Mouse (Mus musculus) midbrain, embryonic 13.5 days (tissue): Measurements from ENCODE around the gene Bcat2. TPM values are rescaled to one million over a fixed set of nuclear protein-coding genes. Genes with fewer than 3 reads are reported as not detected.

ENCODE experiments used
- ATAC-seq: fragments of 200-750 bp; cut with Nextera tagmentation; 2 replicates; pipeline ENCODE4 v1.8.0; 2017; ENCODE audit warnings: mild to moderate bottlenecking, moderate TSS enrichment, moderate library complexity
- H3K27ac ChIP-seq: fragments of 300-500 bp; sonication (generic); 2 replicates; pipeline ENCODE4 v1.5.1; 2015; ENCODE audit warnings: inconsistent platforms, mild to moderate bottlenecking, moderate library complexity
- H3K27me3 ChIP-seq: fragments of 300-500 bp; sonication (generic); 2 replicates; pipeline ENCODE4 v1.6.1; 2015; ENCODE audit warnings: mild to moderate bottlenecking, inconsistent platforms
- H3K36me3 ChIP-seq: fragments of 300-500 bp; sonication (generic); 2 replicates; pipeline ENCODE4 v1.6.1; 2015; ENCODE audit warnings: mild to moderate bottlenecking, inconsistent platforms
- H3K4me1 ChIP-seq: fragments of 300-500 bp; sonication (generic); replicated peaks from 2 replicates; pipeline ENCODE4 v1.6.1; 2015; ENCODE audit warnings: inconsistent platforms
- H3K4me2 ChIP-seq: fragments of 300-500 bp; sonication (generic); replicated peaks from 2 replicates; pipeline ENCODE4 v1.6.1; 2015; ENCODE audit warnings: moderate library complexity, mild to moderate bottlenecking, inconsistent platforms
- H3K4me3 ChIP-seq: fragments of 300-500 bp; sonication (generic); replicated peaks from 2 replicates; pipeline ENCODE4 v1.5.1; 2015; ENCODE audit warnings: mild to moderate bottlenecking, inconsistent platforms
- H3K9ac ChIP-seq: fragments of 300-500 bp; sonication (generic); replicated peaks from 2 replicates; pipeline ENCODE4 v1.6.1; 2015; ENCODE audit warnings: mild to moderate bottlenecking, inconsistent platforms
- H3K9me3 ChIP-seq: fragments of 300-500 bp; sonication (generic); 2 replicates; pipeline ENCODE4 v1.6.1; 2016; ENCODE audit warnings: mild to moderate bottlenecking, inconsistent platforms
- WGBS: fragments of 180-500 bp; shearing (Covaris S2); methylation state at CpG from one replicate; pipeline ENCODE4 v1.1.7; 2015; 5-methylcytosine and 5-hydroxymethylcytosine counted together
- polyA plus RNA-seq: library from polyadenylated mRNA; unstranded; fragments of >200 nt; fragmentation: Nextera tagmentation; extraction: Ambion mirVana; gene quantifications from 2 replicates; pipeline ENCODE4 v1.2.1, GENCODE M21; 2015

Gene Bcat2
- polyA plus RNA-seq, 1 experiment from 2014 or later, result 20.7 TPM

GRCm38 (mm10) chr7:45595176-45595575, 25.2 kb downstream of the Bcat2 start:
- H3K4me3 ChIP-seq, result no peak overlapping the region
- H3K27ac ChIP-seq, result no peak overlapping the region
- 88% methylated on average over 4 of the region's 4 CpGs for WGBS
- H3K4me1 ChIP-seq, result no peaks in the 10 kb centered on the region
- no peak for ATAC-seq
- 0 out of 2 replicates have a peak, but pooled peaks cover 4% of the 10 kb centered on the region for H3K27me3 ChIP-seq
- no peaks in the 10 kb centered on the region for H3K9me3 ChIP-seq
- no peaks in the 10 kb centered on the region for H3K36me3 ChIP-seq
- H3K4me2 ChIP-seq, result no peak overlapping the region
- no peak overlapping the region for H3K9ac ChIP-seq

DNA sequence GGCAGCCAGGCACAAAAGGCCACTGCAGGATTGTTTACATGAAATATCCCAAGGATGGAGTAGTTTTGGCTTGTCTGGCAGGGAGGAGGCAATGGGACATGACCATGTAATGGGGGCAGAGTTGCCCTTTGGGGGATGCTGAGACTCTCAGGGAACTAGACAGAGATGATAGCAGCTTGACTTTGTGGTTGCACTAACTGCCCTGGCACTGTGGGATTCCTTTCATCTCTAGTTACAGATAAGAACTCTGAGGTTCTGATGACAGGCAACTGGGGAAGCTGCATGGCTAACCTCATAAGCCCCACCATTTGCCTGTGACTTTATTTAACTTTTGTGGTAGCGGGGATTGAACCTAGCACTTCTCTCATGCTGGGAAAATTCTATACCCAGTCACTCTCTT, 26.2 kb downstream of the Bcat2 start:
- 84% methylated on average over 1 of the region's 1 CpGs for WGBS
- Histone ChIP-seq H3K27me3 (0 out of 2 replicates have a peak, but pooled peaks cover 4% of the 10 kb centered on the region), H3K9me3 (no peaks in the 10 kb centered on the region), H3K9ac (no peak overlapping the region), H3K4me2 (no peak overlapping the region), H3K36me3 (no peaks in the 10 kb centered on the region), H3K4me3 (no peak overlapping the region), H3K27ac (no peak overlapping the region), H3K4me1 (no peaks in the 10 kb centered on the region)
- ATAC-seq, result no peak

DNA sequence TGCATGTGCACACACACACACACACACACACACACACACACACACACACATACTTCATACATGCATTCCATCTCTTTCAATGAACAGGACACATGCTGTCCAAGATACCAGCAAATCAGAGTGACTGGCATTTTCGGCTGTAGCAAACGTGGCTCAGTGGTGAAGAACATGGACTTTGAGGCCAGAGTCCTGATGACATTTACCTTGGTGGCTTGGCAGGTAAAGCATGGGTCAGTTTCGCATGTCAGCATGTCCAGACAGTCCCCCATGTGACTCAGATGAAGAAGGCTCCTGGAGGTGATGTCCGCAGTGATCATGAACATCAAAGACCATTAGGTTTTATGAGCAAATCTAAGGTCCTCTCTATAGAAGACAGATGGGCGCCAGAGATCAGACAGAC, 27.1 kb downstream of the Bcat2 start:
- H3K9me3 ChIP-seq, result no peaks in the 10 kb centered on the region
- no peak overlapping the region for H3K27ac ChIP-seq
- 91% methylated on average over 5 of the region's 5 CpGs for WGBS
- no peak overlapping the region for H3K4me2 ChIP-seq
- H3K36me3 ChIP-seq, result no peaks in the 10 kb centered on the region
- no peak overlapping the region for H3K4me3 ChIP-seq
- ATAC-seq, result no peak
- 0 out of 2 replicates have a peak, but pooled peaks cover 4% of the 10 kb centered on the region for H3K27me3 ChIP-seq
- no peaks in the 10 kb centered on the region for H3K4me1 ChIP-seq
- no peak overlapping the region for H3K9ac ChIP-seq

DNA sequence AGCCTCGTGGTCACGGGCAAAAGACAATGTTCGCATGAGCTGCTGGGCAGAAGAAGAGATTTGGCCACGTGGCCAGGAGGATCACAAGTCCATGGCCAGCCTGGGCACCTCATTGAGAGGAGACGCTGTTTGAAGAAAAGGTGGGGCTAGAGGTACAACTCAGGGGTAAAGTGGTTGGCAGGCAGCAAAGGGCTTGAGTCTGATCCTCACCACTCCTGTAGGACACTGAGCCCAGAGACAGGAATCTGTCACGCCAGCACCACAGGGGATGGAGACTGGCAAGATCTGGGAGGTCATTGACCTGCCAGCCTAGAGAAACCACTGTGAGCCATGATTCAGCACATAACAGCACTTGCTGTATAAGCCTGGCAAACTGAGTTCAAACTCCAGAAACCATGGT, 27.6 kb downstream of the Bcat2 start:
- Histone ChIP-seq H3K36me3 (no peaks in the 10 kb centered on the region), H3K9ac (no peak overlapping the region), H3K27ac (no peak overlapping the region), H3K4me2 (no peak overlapping the region), H3K9me3 (no peaks in the 10 kb centered on the region), H3K4me3 (no peak overlapping the region), H3K4me1 (no peaks in the 10 kb centered on the region), H3K27me3 (0 out of 2 replicates have a peak, but pooled peaks cover 4% of the 10 kb centered on the region)
- 94% methylated on average over 6 of the region's 6 CpGs for WGBS
- ATAC-seq, result no peak

DNA sequence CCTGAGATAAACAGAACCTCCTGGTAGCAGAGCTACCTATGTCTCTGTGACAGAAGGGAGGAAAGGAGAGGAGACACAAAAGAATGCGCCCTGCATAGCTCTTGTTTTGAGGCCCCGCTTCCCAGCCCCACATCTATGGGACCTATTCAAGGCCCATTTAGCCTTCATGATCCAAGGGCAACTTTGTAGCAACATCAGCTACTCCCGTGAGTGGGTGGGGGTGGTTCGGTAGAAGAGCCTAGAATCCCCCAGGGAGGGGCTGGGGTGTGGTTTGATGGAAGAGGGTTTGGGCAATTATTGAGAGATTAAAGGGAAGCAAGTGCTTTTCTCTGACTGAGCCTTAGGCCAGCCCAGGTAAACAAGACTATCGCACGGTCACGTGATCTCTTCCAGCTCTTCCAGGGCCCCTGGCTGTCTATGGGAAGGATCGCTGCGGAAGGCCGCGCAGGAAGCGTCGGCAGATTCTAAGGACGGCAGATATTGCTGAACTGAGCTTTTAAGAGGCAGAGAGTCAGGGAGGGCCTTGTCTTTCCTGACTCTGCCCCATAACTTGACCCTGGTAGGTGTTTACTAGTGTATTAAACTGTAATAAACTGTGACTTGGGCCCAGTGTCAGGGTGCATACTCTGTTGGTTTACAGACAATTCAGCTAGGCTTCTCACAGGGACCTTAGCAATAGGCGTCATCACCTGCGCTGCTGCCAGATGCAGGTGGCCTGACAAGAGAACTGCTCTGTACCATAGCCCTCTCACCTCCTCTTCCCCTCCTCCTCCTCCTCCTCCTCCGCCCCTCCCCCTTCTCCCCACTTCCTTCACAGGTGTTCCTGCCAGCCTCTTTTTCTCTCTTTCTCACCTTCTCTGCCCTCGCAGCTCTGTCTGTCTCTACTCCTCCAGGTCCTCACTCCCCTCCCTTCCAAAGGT, 29.3 kb downstream of the Bcat2 start:
- no peak overlapping the region for H3K4me3 ChIP-seq
- H3K4me2 ChIP-seq, result no peak overlapping the region
- no peaks in the 10 kb centered on the region for H3K4me1 ChIP-seq
- no peak for ATAC-seq
- H3K27ac ChIP-seq, result no peak overlapping the region
- WGBS, result 53% methylated on average over 18 of the region's 18 CpGs
- H3K9ac ChIP-seq, result no peak overlapping the region
- H3K9me3 ChIP-seq, result no peaks in the 10 kb centered on the region
- H3K36me3 ChIP-seq, result no peaks in the 10 kb centered on the region
- H3K27me3 ChIP-seq, result 0 out of 2 replicates have a peak, but pooled peaks cover 4% of the 10 kb centered on the region

GRCm38 (mm10) chr7:45605704-45606289, 35.8 kb downstream of the Bcat2 start:
- Histone ChIP-seq H3K4me3 (no peak overlapping the region), H3K4me2 (no peak overlapping the region), H3K27ac (no peak overlapping the region), H3K36me3 (no peaks in the 10 kb centered on the region), H3K9ac (no peak overlapping the region), H3K27me3 (no peaks in the 10 kb centered on the region), H3K4me1 (no peaks in the 10 kb centered on the region), H3K9me3 (no peaks in the 10 kb centered on the region)
- 84% methylated on average over 9 of the region's 9 CpGs for WGBS
- no peak for ATAC-seq

DNA sequence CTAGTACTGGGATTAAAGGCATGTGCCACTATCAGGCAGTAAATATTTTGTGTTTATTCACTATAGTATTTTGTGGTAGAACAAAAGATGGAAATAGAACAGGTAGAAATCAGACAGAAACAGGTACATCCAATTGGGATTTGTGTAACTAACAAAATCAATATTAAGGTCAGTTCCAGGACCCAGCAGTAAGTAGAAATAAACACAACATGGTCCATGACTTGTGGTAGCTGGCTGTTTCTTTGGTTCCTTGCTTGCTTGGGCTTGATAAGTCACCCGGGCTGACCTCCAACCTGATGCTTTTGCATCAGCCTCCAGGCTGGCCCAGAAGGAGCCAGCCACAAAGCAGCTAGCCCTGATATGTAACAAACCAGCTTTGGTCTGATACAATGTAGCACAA, 39.6 kb downstream of the Bcat2 start:
- Histone ChIP-seq H3K27me3 (no peaks in the 10 kb centered on the region), H3K4me2 (no peak overlapping the region), H3K4me3 (no peak overlapping the region), H3K27ac (no peak overlapping the region), H3K9ac (no peak overlapping the region), H3K36me3 (no peaks in the 10 kb centered on the region), H3K9me3 (no peaks in the 10 kb centered on the region), H3K4me1 (no peaks in the 10 kb centered on the region)
- no peak for ATAC-seq
- whole genome bisulfite sequencing, result 79% methylated on average over 1 of the region's 1 CpGs

DNA sequence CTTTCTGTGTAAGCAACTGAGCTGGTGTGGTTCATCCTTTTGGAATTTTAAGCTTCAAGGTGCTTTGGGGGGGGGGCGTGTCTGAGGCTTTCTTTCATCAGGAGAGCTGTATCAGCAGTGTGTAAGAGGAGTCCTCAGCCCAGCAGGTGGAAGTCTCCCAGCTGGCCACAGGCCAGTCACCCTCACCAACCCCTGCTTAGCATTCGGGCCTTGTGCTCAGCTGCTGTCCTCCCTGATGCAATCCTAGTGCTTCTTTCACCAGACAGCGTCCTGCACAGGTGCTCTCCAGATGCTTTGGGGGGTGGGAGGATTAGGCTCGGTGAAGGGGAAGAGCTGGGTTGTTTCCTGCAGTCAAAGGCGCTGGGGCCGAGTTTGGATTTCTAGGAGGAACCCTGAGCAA, 46.3 kb downstream of the Bcat2 start:
- no peaks in the 10 kb centered on the region for H3K9me3 ChIP-seq
- ATAC-seq, result no peak
- H3K9ac ChIP-seq, result no peak overlapping the region
- H3K27ac ChIP-seq, result no peak overlapping the region
- 21% methylated on average over 6 of the region's 6 CpGs for WGBS
- H3K4me1 ChIP-seq, result 0 out of 2 replicates have a peak, but pooled peaks cover 6% of the 10 kb centered on the region
- no peak overlapping the region for H3K4me3 ChIP-seq
- peaks cover 41% of the 10 kb centered on the region for H3K27me3 ChIP-seq
- no peak overlapping the region for H3K4me2 ChIP-seq
- H3K36me3 ChIP-seq, result no peaks in the 10 kb centered on the region

- H3K9me3 ChIP-seq, result no peaks in the 10 kb centered on the region
- no peak within 1 kb of the TSS for H3K27ac ChIP-seq
- 0 out of 2 replicates have a peak within 1 kb of the TSS, but pooled peaks have one; percentile 14 for H3K9ac ChIP-seq
- 6% methylated on average over 31 of the region's 31 CpGs for WGBS
- peak within 1 kb of the TSS; percentile 5; the same call in 1 of the 2 replicates for H3K4me3 ChIP-seq
- H3K4me2 ChIP-seq, result 0 out of 2 replicates have a peak within 1 kb of the TSS, but pooled peaks have one; percentile 13
- ATAC-seq, result no peak
- H3K36me3 ChIP-seq, result no peaks in the 10 kb centered on the region
- 0 out of 2 replicates have a peak, but pooled peaks cover 6% of the 10 kb centered on the region for H3K4me1 ChIP-seq
- peaks cover 41% of the 10 kb centered on the region for H3K27me3 ChIP-seq
Measured at GRCm38 (mm10) chr7:45617042-45617695, 47.2 kb downstream of the Bcat2 start, which contains the start of gene Fut1. Gene Fut1, plus strand, starts transcription at chr7:45617289.

DNA sequence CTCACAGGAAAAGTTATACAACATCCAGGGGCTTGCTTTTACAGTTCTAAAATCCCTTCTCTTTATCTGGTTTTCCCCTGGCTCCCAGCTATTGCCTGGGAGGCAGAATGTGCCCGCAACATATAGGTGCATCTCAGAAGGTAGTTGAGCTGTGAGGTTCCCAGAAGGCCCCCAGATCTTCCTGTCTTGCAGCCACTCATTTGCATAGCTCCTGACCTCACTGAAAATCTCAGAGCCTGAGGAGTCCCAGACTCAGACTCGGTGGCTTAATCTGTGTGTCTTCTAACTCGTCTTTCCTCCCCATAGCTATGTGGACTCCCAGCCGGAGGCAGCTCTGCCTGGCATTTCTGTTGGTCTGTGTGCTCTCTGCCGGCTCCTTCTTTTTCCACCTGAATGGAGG, 48.4 kb downstream of the Bcat2 start:
- no peak overlapping the region for H3K9ac ChIP-seq
- peaks cover 41% of the 10 kb centered on the region for H3K27me3 ChIP-seq
- H3K4me1 ChIP-seq, result 0 out of 2 replicates have a peak, but pooled peaks cover 6% of the 10 kb centered on the region
- no peak overlapping the region for H3K4me2 ChIP-seq
- H3K4me3 ChIP-seq, result no peak overlapping the region
- H3K36me3 ChIP-seq, result no peaks in the 10 kb centered on the region
- no peaks in the 10 kb centered on the region for H3K9me3 ChIP-seq
- 85% methylated on average over 5 of the region's 5 CpGs for WGBS
- no peak for ATAC-seq
- no peak overlapping the region for H3K27ac ChIP-seq

DNA sequence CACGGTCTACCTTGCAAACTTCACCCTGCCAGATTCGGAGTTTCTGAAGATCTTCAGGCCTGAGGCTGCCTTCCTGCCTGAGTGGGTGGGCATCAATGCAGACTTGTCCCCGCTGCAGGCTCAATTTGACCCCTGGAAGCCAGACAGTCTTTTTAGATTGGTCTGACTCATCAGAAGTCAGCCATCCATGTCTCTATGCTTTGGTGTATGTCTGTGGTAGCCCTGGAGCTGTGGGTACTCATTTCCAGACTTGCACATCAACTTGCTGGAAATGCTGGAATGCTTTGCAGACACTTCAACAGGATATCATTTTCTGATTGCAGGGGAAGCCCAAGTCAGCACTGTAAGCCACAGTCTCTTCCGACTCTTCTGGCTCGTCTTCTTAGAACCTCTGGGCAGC, 49.6 kb downstream of the Bcat2 start:
- no peak overlapping the region for H3K4me3 ChIP-seq
- H3K27me3 ChIP-seq, result peaks cover 41% of the 10 kb centered on the region
- H3K4me1 ChIP-seq, result 0 out of 2 replicates have a peak, but pooled peaks cover 6% of the 10 kb centered on the region
- H3K36me3 ChIP-seq, result no peaks in the 10 kb centered on the region
- H3K27ac ChIP-seq, result no peak overlapping the region
- 88% methylated on average over 5 of the region's 5 CpGs for WGBS
- no peaks in the 10 kb centered on the region for H3K9me3 ChIP-seq
- ATAC-seq, result no peak
- H3K9ac ChIP-seq, result no peak overlapping the region
- H3K4me2 ChIP-seq, result no peak overlapping the region

DNA sequence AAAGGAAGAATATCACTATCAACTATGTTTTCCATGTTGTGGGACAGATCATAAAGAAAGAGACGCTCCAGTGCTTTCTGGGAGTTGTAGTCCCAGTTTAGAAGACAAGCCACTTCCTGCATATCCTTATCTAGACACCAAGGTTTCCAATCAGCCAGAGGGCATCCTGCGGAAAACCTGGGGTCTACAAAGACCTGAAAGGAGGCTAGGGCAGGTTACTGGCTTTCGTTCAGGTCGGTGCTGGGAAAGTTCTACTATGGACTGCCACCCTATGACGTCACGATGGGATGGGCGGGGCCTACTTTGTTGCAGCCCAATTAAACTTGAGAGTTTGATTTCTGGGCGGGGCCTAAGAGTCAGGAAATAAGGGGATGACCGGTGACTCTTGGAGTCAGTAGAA, 51.5 kb downstream of the Bcat2 start, which contains the start of gene Izumo1:
Izumo1 (plus strand) TSS at position 369 of the 400 bp plus-strand sequence.
- H3K4me2 ChIP-seq, result no peak within 1 kb of the TSS
- no peaks in the 10 kb centered on the region for H3K36me3 ChIP-seq
- H3K27ac ChIP-seq, result no peak within 1 kb of the TSS
- WGBS, result 27% methylated on average over 9 of the region's 9 CpGs
- no peak for ATAC-seq
- H3K4me3 ChIP-seq, result no peak within 1 kb of the TSS
- H3K9ac ChIP-seq, result no peak within 1 kb of the TSS
- peaks cover 33% of the 10 kb centered on the region for H3K27me3 ChIP-seq
- 0 out of 2 replicates have a peak, but pooled peaks cover 6% of the 10 kb centered on the region for H3K4me1 ChIP-seq
- H3K9me3 ChIP-seq, result no peaks in the 10 kb centered on the region
